Mouse (Mus musculus) MEL (cell line): ENCODE measurements around the gene Ctrb1. TPM values are rescaled to one million over a fixed set of nuclear protein-coding genes. Genes with fewer than 3 reads are reported as not detected.

ENCODE experiments used
- DNase-seq: peaks from one replicate; pipeline ENCODE4 v3.0.0; 2011; ENCODE audit warnings: low read depth, low spot score
- H3K27ac ChIP-seq: 2 replicates; pipeline ENCODE4 v1.5.1; 2012; ENCODE audit warnings: low read depth, mild to moderate bottlenecking, control low read depth, low read length, moderate library complexity; ENCODE audit not compliant: control insufficient read depth
- H3K27me3 ChIP-seq, 2 experiments: fragments of 150-350 bp in 1 of 2; sonication (generic) in 1 of 2; 2 replicates each; pipeline ENCODE4 v1.6.1; 2012; ENCODE audit warnings: low read length in 2 of 2, mild to moderate bottlenecking in 2 of 2, improper control_type of control experiment in 1 of 2, moderate library complexity in 1 of 2; ENCODE audit not compliant: insufficient read depth in 2 of 2, control insufficient read depth in 1 of 2
- H3K36me3 ChIP-seq, 2 experiments: 2 replicates each; pipeline ENCODE4 v1.6.1; 2012 to 2014; ENCODE audit warnings: low read length in 2 of 2, improper control_type of control experiment in 1 of 2, inconsistent platforms in 1 of 2, mild to moderate bottlenecking in 1 of 2; ENCODE audit not compliant: insufficient read depth in 2 of 2, control insufficient read depth in 1 of 2
- H3K4me1 ChIP-seq, 2 experiments: fragments of 150-350 bp in 1 of 2; sonication (generic) in 1 of 2; 2 replicates each; pipeline ENCODE4 v1.6.1; 2012; ENCODE audit warnings: low read length in 2 of 2, improper control_type of control experiment in 1 of 2, mild to moderate bottlenecking in 1 of 2; ENCODE audit not compliant: insufficient read depth in 2 of 2, control insufficient read depth in 1 of 2
- H3K4me3 ChIP-seq, 2 experiments: fragments of 150-350 bp in 1 of 2; sonication (generic) in 1 of 2; 2 replicates each; pipeline ENCODE4 v1.5.1; 2012; ENCODE audit warnings: low read depth in 2 of 2, low read length in 2 of 2, mild to moderate bottlenecking in 2 of 2, moderate library complexity in 2 of 2, control low read depth in 1 of 2, improper control_type of control experiment in 1 of 2; ENCODE audit not compliant: control insufficient read depth in 1 of 2, insufficient read depth in 1 of 2
- H3K79me2 ChIP-seq: 2 replicates; pipeline ENCODE4 v1.6.1; 2012; ENCODE audit warnings: mild to moderate bottlenecking, low read length, moderate library complexity; ENCODE audit not compliant: control insufficient read depth, poor library complexity, insufficient read depth
- H3K9ac ChIP-seq: 2 replicates; pipeline ENCODE4 v1.6.1; 2012; ENCODE audit warnings: low read depth, mild to moderate bottlenecking, control low read depth, low read length, moderate library complexity; ENCODE audit not compliant: control insufficient read depth, poor library complexity, severe bottlenecking
- H3K9me3 ChIP-seq: fragments of 150-350 bp; sonication (generic); replicated peaks from 2 replicates; pipeline ENCODE4 v1.6.1; 2012; ENCODE audit warnings: mild to moderate bottlenecking, low read length, improper control_type of control experiment, moderate library complexity; ENCODE audit not compliant: insufficient read depth
- BHLHE40 ChIP-seq: IDR thresholded peaks from 2 replicates; pipeline ENCODE4 v1.6.1; 2012; ENCODE audit warnings: low read depth, mild to moderate bottlenecking, inconsistent platforms, low read length, improper control_type of control experiment, borderline replicate concordance
- CHD1 ChIP-seq: IDR thresholded peaks from 2 replicates; pipeline ENCODE4 v1.6.1; 2012; ENCODE audit warnings: low read depth, mild to moderate bottlenecking, inconsistent platforms, low read length, improper control_type of control experiment
- CHD2 ChIP-seq: IDR thresholded peaks from 2 replicates; pipeline ENCODE4 v1.6.1; 2011; ENCODE audit warnings: low read length, improper control_type of control experiment
- EP300 ChIP-seq, 2 experiments: IDR thresholded peaks; 2 replicates each; pipeline ENCODE4 v1.6.1; 2011; ENCODE audit warnings: improper control_type of control experiment in 2 of 2, low read length in 2 of 2, low read depth in 1 of 2, mild to moderate bottlenecking in 1 of 2
- GATA1 ChIP-seq: IDR thresholded peaks from 2 replicates; pipeline ENCODE4 v1.6.1; 2011; ENCODE audit warnings: low read depth, low read length, improper control_type of control experiment
- HCFC1 ChIP-seq: IDR thresholded peaks from 2 replicates; pipeline ENCODE4 v1.6.1; 2012; ENCODE audit warnings: low read depth, mild to moderate bottlenecking, inconsistent platforms, low read length, improper control_type of control experiment, moderate library complexity
- JUND ChIP-seq: IDR thresholded peaks from 2 replicates; pipeline ENCODE4 v1.6.1; 2011; ENCODE audit warnings: low read depth, mild to moderate bottlenecking, improper control_type of control experiment, low read length
- KAT2A ChIP-seq: conservative IDR thresholded peaks from 2 replicates; pipeline ENCODE4 v1.6.1; 2012; ENCODE audit warnings: low read depth, low read length, improper control_type of control experiment, inconsistent platforms
- MAFK ChIP-seq: IDR thresholded peaks from 2 replicates; pipeline ENCODE4 v1.6.1; 2011; ENCODE audit warnings: low read depth, mild to moderate bottlenecking, low read length, improper control_type of control experiment, borderline replicate concordance
- MAX ChIP-seq: IDR thresholded peaks from 2 replicates; pipeline ENCODE4 v1.6.1; 2011; ENCODE audit warnings: low read length, improper control_type of control experiment
- MYB ChIP-seq: IDR thresholded peaks from 2 replicates; pipeline ENCODE4 v1.6.1; 2011; ENCODE audit warnings: mild to moderate bottlenecking, low read depth, low read length, improper control_type of control experiment
- NELFE ChIP-seq: IDR thresholded peaks from 2 replicates; pipeline ENCODE4 v1.6.1; 2011; ENCODE audit warnings: low read depth, low read length, improper control_type of control experiment
- NRF1 ChIP-seq: IDR thresholded peaks from 2 replicates; pipeline ENCODE4 v1.6.1; 2014; ENCODE audit warnings: low read depth, mild to moderate bottlenecking, inconsistent platforms, low read length, improper control_type of control experiment, moderate library complexity; ENCODE audit not compliant: poor library complexity, insufficient read depth, severe bottlenecking
- POLR2AphosphoS2 ChIP-seq: IDR thresholded peaks from 2 replicates; pipeline ENCODE4 v1.6.1; 2011; ENCODE audit warnings: low read length, improper control_type of control experiment
- POLR2AphosphoS5 ChIP-seq: IDR thresholded peaks from 2 replicates; pipeline ENCODE4 v1.6.1; 2012; ENCODE audit warnings: low read depth, borderline replicate concordance, mild to moderate bottlenecking, inconsistent platforms, low read length, moderate library complexity, mixed read lengths
- SIN3A ChIP-seq: IDR thresholded peaks from 2 replicates; pipeline ENCODE4 v1.6.1; 2012; ENCODE audit warnings: low read length, improper control_type of control experiment, inconsistent platforms
- SMC3 ChIP-seq: IDR thresholded peaks from 2 replicates; pipeline ENCODE4 v1.6.1; 2011; ENCODE audit warnings: low read depth, low read length, improper control_type of control experiment
- TBP ChIP-seq: IDR thresholded peaks from 2 replicates; pipeline ENCODE4 v1.8.0; 2011; ENCODE audit warnings: low read depth, low read length, improper control_type of control experiment
- TCF12 ChIP-seq: IDR thresholded peaks from 2 replicates; pipeline ENCODE4 v1.6.1; 2014; ENCODE audit warnings: low read depth, mild to moderate bottlenecking, inconsistent platforms, low read length, improper control_type of control experiment, moderate library complexity
- UBTF ChIP-seq: IDR thresholded peaks from 2 replicates; pipeline ENCODE4 v1.6.1; 2012; ENCODE audit warnings: low read depth, mild to moderate bottlenecking, inconsistent platforms, low read length, improper control_type of control experiment, moderate library complexity, borderline replicate concordance; ENCODE audit not compliant: insufficient read depth
- USF1 ChIP-seq: IDR thresholded peaks from 2 replicates; pipeline ENCODE4 v1.6.1; 2014; ENCODE audit warnings: low read depth, mild to moderate bottlenecking, inconsistent platforms, low read length, improper control_type of control experiment, moderate library complexity
- USF2 ChIP-seq, 2 experiments: IDR thresholded peaks; 2 replicates each; pipeline ENCODE4 v1.6.1; 2011 to 2012; ENCODE audit warnings: improper control_type of control experiment in 2 of 2, low read length in 2 of 2, borderline replicate concordance in 1 of 2, inconsistent platforms in 1 of 2, low read depth in 1 of 2, mild to moderate bottlenecking in 1 of 2; ENCODE audit not compliant: insufficient read depth in 1 of 2
- ZKSCAN1 ChIP-seq: IDR thresholded peaks from 2 replicates; pipeline ENCODE4 v1.6.1; 2012; ENCODE audit warnings: low read depth, mild to moderate bottlenecking, inconsistent platforms, low read length, improper control_type of control experiment, moderate library complexity
- ZMIZ1 ChIP-seq: IDR thresholded peaks from 2 replicates; pipeline ENCODE4 v1.6.1; 2012; ENCODE audit warnings: low read depth, mild to moderate bottlenecking, inconsistent platforms, low read length, improper control_type of control experiment, moderate library complexity
- ZNF384 ChIP-seq: IDR thresholded peaks from 2 replicates; pipeline ENCODE4 v1.6.1; 2012; ENCODE audit warnings: low read depth, mild to moderate bottlenecking, inconsistent platforms, low read length, improper control_type of control experiment
- polyA plus RNA-seq, 2 experiments: library from polyadenylated mRNA; stranded (reverse) in 1 of 2; unstranded in 1 of 2; fragments of >175 nt in 1 of 2; fragments of >200 nt in 1 of 2; gene quantifications; 2 replicates each; pipeline versions ENCODE4 v1.2.1 to v1.2.4; 2012; ENCODE audit warnings: low replicate concordance in 2 of 2, low read depth in 1 of 2; ENCODE audit not compliant: insufficient read length in 2 of 2, insufficient read depth in 1 of 2, missing spikeins in 1 of 2
- total RNA-seq: library from RNA; depleted of rRNA; stranded (reverse); fragments of 300-350 nt; gene quantifications from 2 replicates; pipeline ENCODE4 v1.2.3, GENCODE M21; 2012

Ctrb1 gene
- total and polyA plus RNA-seq, 3 experiments, result not detected

- TF ChIP-seq ZMIZ1 (no peak), CHD1 (no peak), POLR2AphosphoS2 (no peak), ZNF384 (no peak), JUND (no peak), USF1 (no peak), ZKSCAN1 (no peak), SMC3 (no peak), GATA1 (no peak), UBTF (no peak), HCFC1 (no peak)
- Histone ChIP-seq H3K9me3 (no peaks in the 10 kb centered on the region), H3K27ac (no peak overlapping the region), H3K4me1 (peaks cover 2 to 4% of the 10 kb centered on the region in 2 experiments; a peak in 1 of 4 replicates), H3K79me2 (no peaks in the 10 kb centered on the region), H3K27me3 (no peaks in the 10 kb centered on the region), H3K4me3 (no peak overlapping the region), H3K36me3 (no peaks in the 10 kb centered on the region), H3K9ac (no peak overlapping the region)
- DNase-seq, result no peak
Measured at GRCm38 (mm10) chr8:111735335-111735761, 44.5 kb upstream of the Ctrb1 start.

- no peak overlapping the region for H3K9ac ChIP-seq
- no peaks in the 10 kb centered on the region for H3K79me2 ChIP-seq
- no peak overlapping the region for H3K4me3 ChIP-seq
- H3K9me3 ChIP-seq, result no peaks in the 10 kb centered on the region
- no peak for DNase-seq
- no peaks in the 10 kb centered on the region for H3K27me3 ChIP-seq
- no peak overlapping the region for H3K27ac ChIP-seq
- H3K36me3 ChIP-seq, result no peaks in the 10 kb centered on the region
- peaks cover 2 to 4% of the 10 kb centered on the region in 2 experiments; a peak in 1 of 4 replicates for H3K4me1 ChIP-seq
- TF ChIP-seq TBP (no peak), MAFK (no peak), MAX (no peak), GATA1 (no peak), MYB (no peak), EP300 (IDR thresholded peaks at IDR 0.05; ENCODE audit: low read depth in 1 of 2, low read length in 2 of 2) (no peak), POLR2AphosphoS2 (no peak), KAT2A (no peak), BHLHE40 (no peak), CHD2 (no peak), HCFC1 (no peak), USF2 (IDR thresholded peaks at IDR 0.05; ENCODE audit: borderline replicate concordance in 1 of 2, insufficient read depth in 1 of 2, low read depth in 1 of 2, low read length in 2 of 2) (no peak), TCF12 (no peak), SMC3 (no peak), UBTF (no peak), ZNF384 (no peak), POLR2AphosphoS5 (no peak), SIN3A (no peak), NRF1 (no peak), NELFE (no peak)
Measured at GRCm38 (mm10) chr8:111734244-111734960, 43.6 kb upstream of the Ctrb1 start.
